Mouse (Mus musculus): ENCODE measurements around the gene Zfp871. TPM values are rescaled to one million over a fixed set of nuclear protein-coding genes. Genes with fewer than 3 reads are reported as not detected.
"Not testable (repeated sequence)": the region's sequence is repeated elsewhere in the genome, so short reads cannot be mapped to it uniquely, and the experiment has no call there.

The Zfp871 gene
- polyA plus RNA-seq, 1 experiment from 2014 or later = 24.3 TPM

- no peak for ATAC-seq (ENCODE audit: low read depth)
- WGBS = 73% methylated on average over 3 of the region's 3 CpGs
- H3K27ac ChIP-seq (replicated peaks) = no peak overlapping the region
Observed at GRCm38 (mm10) chr17:32729029-32729428, 59.1 kb downstream of the Zfp871 start.

DNA sequence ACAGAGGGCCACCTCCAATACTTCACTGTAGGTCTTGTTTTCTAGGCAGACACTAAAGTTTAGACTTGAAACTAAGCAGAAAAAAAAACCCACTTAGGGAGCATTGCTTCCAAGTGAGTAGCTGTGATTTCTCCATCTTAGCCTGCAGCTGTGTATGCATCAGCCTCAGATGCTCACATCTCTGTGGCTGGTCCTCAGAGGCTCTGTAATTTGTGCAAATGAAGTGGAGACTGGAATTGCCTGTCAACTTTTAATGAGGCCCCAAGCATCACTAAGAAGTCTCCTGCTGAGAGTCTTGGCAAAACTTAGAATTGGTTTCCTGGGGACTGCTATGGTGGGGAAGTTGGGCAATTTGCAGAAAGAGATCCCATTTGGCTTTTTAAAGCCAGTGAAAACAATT, 61.7 kb downstream of the Zfp871 start:
- not testable (repeated sequence) for H3K9ac ChIP-seq; H3K36me3 ChIP-seq; H3K4me1 ChIP-seq (replicated peaks); H3K27ac ChIP-seq (replicated peaks); ATAC-seq (ENCODE audit: low read depth); H3K4me2 ChIP-seq; H3K9me3 ChIP-seq; H3K27me3 ChIP-seq; H3K4me3 ChIP-seq

More at GRCm38 (mm10) chr17:32729029-32729428, 59.1 kb downstream of the Zfp871 start:
- H3K4me2 ChIP-seq = no peak overlapping the region
- peaks cover 5% of the 10 kb centered on the region for H3K9me3 ChIP-seq
- no peak overlapping the region for H3K9ac ChIP-seq
- H3K36me3 ChIP-seq = no peaks in the 10 kb centered on the region
- no peak overlapping the region for H3K4me3 ChIP-seq
- no peaks in the 10 kb centered on the region for H3K4me1 ChIP-seq (replicated peaks)
- H3K27me3 ChIP-seq = no peaks in the 10 kb centered on the region

DNA sequence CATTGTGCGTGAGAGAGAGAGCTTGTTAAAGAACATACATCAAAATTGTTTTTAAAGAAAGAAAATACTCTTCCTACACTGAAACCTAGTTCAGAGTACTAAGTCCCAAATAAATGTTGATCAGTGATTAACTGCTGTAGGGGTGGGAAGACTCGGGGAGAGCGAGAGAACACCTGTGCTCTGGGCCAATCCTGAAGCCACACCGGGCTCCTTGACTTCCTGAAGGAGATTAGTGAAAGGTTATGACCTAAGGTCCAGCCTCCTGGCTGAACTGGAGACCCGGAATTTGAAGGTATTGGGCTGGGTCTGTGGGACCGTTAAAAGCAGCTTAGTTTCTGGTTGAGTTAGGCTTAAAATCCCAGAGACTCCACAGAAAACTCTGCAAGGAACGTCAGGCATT, 65.3 kb downstream of the Zfp871 start:
- H3K36me3 ChIP-seq = no peaks in the 10 kb centered on the region
- peaks cover 7% of the 10 kb centered on the region; the same call in 1 of the 2 replicates for H3K9me3 ChIP-seq
- H3K9ac ChIP-seq = no peak overlapping the region
- 81% methylated on average over 7 of the region's 7 CpGs for WGBS
- no peak overlapping the region for H3K4me2 ChIP-seq
- no peak overlapping the region for H3K27ac ChIP-seq (replicated peaks)
- H3K4me3 ChIP-seq = no peak overlapping the region
- no peak for ATAC-seq (ENCODE audit: low read depth)
- no peaks in the 10 kb centered on the region for H3K27me3 ChIP-seq
- no peaks in the 10 kb centered on the region for H3K4me1 ChIP-seq (replicated peaks)

GRCm38 (mm10) chr17:32722151-32722550, 65.9 kb downstream of the Zfp871 start:
- WGBS = 87% methylated on average over 1 of the region's 1 CpGs
- H3K36me3 ChIP-seq, H3K9me3 ChIP-seq: not testable (repeated sequence)

More at GRCm38 (mm10) chr17:32722151-32722550, 65.9 kb downstream of the Zfp871 start:
- H3K27ac ChIP-seq (replicated peaks); H3K4me2 ChIP-seq; H3K4me1 ChIP-seq (replicated peaks); ATAC-seq (ENCODE audit: low read depth); H3K9ac ChIP-seq; H3K27me3 ChIP-seq; H3K4me3 ChIP-seq: not testable (repeated sequence)

Other genes with a start within 250 kb of the Zfp871 start
- 0.53 TPM in 1 of 2 replicates, not detected in the other for gene Cyp4f37, start 167.0 kb downstream of the Zfp871 start, polyA plus RNA-seq (2015; fragmentation: Nextera tagmentation; extraction: Ambion mirVana)
- gene Cyp4f40, start 129.4 kb downstream of the Zfp871 start, polyA plus RNA-seq (2015; fragmentation: Nextera tagmentation; extraction: Ambion mirVana) = not detected in 2 replicates
- 1.0 and 1.6 TPM in 2 replicates for gene Cyp4f15, start 102.7 kb downstream of the Zfp871 start, polyA plus RNA-seq (2015; fragmentation: Nextera tagmentation; extraction: Ambion mirVana)
- 48.7 and 55.0 TPM in 2 replicates for gene Zfp811, start 21.6 kb upstream of the Zfp871 start, polyA plus RNA-seq (2015; fragmentation: Nextera tagmentation; extraction: Ambion mirVana)
- 18.4 and 18.8 TPM in 2 replicates for gene Zfp799, start 42.0 kb upstream of the Zfp871 start, polyA plus RNA-seq (2015; fragmentation: Nextera tagmentation; extraction: Ambion mirVana)
- gene Zfp870, start 103.4 kb upstream of the Zfp871 start, polyA plus RNA-seq (2015; fragmentation: Nextera tagmentation; extraction: Ambion mirVana) = 6.1 and 7.2 TPM in 2 replicates
- gene Cyp4f14, start 129.1 kb upstream of the Zfp871 start, polyA plus RNA-seq (2015; fragmentation: Nextera tagmentation; extraction: Ambion mirVana) = not detected in 2 replicates
- 7.0 and 8.2 TPM in 2 replicates for gene Cyp4f13, start 159.1 kb upstream of the Zfp871 start, polyA plus RNA-seq (2015; fragmentation: Nextera tagmentation; extraction: Ambion mirVana)
- gene Zfp472, start 177.5 kb upstream of the Zfp871 start, polyA plus RNA-seq (2015; fragmentation: Nextera tagmentation; extraction: Ambion mirVana) = 8.8 and 10.2 TPM in 2 replicates
- 19.3 and 23.2 TPM in 2 replicates for gene Zfp952, start 204.8 kb upstream of the Zfp871 start, polyA plus RNA-seq (2015; fragmentation: Nextera tagmentation; extraction: Ambion mirVana)
- gene Zfp763, start 245.1 kb upstream of the Zfp871 start, polyA plus RNA-seq (2015; fragmentation: Nextera tagmentation; extraction: Ambion mirVana) = 25.9 and 27.4 TPM in 2 replicates